ENCODE assay signal across 10 mouse cellular contexts in genomic region chr7:142656055-142656454, GRCm38 (mm10). TPM values are rescaled to one million over a fixed set of nuclear protein-coding genes. Genes with fewer than 3 reads are reported as not detected.
DNase-seq lines count a peak whose midpoint lies in the region; ATAC-seq lines count a peak whose summit lies in the region.
"Had no signal": no experiment of that assay in that cellular context is flagged by ENCODE, and none has a peak within 500 bp of the region (broad histone marks: within the 10 kb centered on the region; RNA-seq: fewer than 3 reads in every experiment).

No protein-coding gene starts in this region.

- H3K9me3 ChIP-seq in kidney, embryonic 16.5 days (ENCODE audit: low read length), result no peaks in the 10 kb centered on the region
- no peaks in the 10 kb centered on the region for H3K9me3 ChIP-seq in embryonic facial prominence, embryonic 15.5 days (replicated peaks)
- H3K9me3 ChIP-seq in intestine, embryonic 16.5 days (ENCODE audit: control insufficient read depth, low read length), result no peaks in the 10 kb centered on the region
- H3K9me3 ChIP-seq in neural tube, embryonic 15.5 days (replicated peaks), result no peaks in the 10 kb centered on the region
- H3K9me3 ChIP-seq: megakaryocyte, embryonic 14.5 days had no signal

- no peak for DNase-seq in kidney, postnatal 14 days
- no peak for DNase-seq in urinary bladder, postnatal 25 days (ENCODE audit: low spot score)
- no peak for DNase-seq in left cerebral cortex, adult 9 months (ENCODE audit: low spot score in 2 of 2)
- DNase-seq: cerebellum, postnatal 14 days; right cerebral cortex, postnatal 14 days had no signal

- H3K4me1 ChIP-seq in kidney, embryonic 16.5 days (ENCODE audit: insufficient read depth, low read length), result peaks cover 44% of the 10 kb centered on the region
- H3K4me1 ChIP-seq in embryonic facial prominence, embryonic 15.5 days, result peaks cover 49% of the 10 kb centered on the region
- peaks cover 17% of the 10 kb centered on the region for H3K4me1 ChIP-seq in intestine, embryonic 16.5 days (ENCODE audit: control insufficient read depth, insufficient read depth, low read length)
- H3K4me1 ChIP-seq in neural tube, embryonic 15.5 days, result peaks cover 30% of the 10 kb centered on the region

- WGBS in kidney, embryonic 16.5 days, result 28% methylated on average over 4 of the region's 4 CpGs
- WGBS in embryonic facial prominence, embryonic 15.5 days, result 48% methylated on average over 4 of the region's 4 CpGs
- WGBS in intestine, embryonic 16.5 days, result 26% methylated on average over 4 of the region's 4 CpGs
- WGBS in neural tube, embryonic 15.5 days, result 35% methylated on average over 4 of the region's 4 CpGs

- ATAC-seq in kidney, embryonic 16.5 days (ENCODE audit: low FRiP score, low TSS enrichment), result peak; percentile 40; the same call in 1 of the 2 replicates
- no peak; the same call in 1 of the 2 replicates for ATAC-seq in embryonic facial prominence, embryonic 15.5 days (ENCODE audit: insufficient number of reproducible peaks, low FRiP score, low TSS enrichment, low read depth)
- ATAC-seq in intestine, embryonic 16.5 days, result peak; percentile 39
- no peak for ATAC-seq in neural tube, embryonic 15.5 days (ENCODE audit: low FRiP score)

- H3K36me3 ChIP-seq in kidney, embryonic 16.5 days (ENCODE audit: insufficient read depth, low read length), result peaks cover 19% of the 10 kb centered on the region; the same call in 1 of the 2 replicates
- H3K36me3 ChIP-seq in embryonic facial prominence, embryonic 15.5 days, result peaks cover 22% of the 10 kb centered on the region; the same call in 1 of the 2 replicates
- no peaks in the 10 kb centered on the region; the same call in 1 of the 2 replicates for H3K36me3 ChIP-seq in intestine, embryonic 16.5 days (ENCODE audit: control insufficient read depth, insufficient read depth, low read length)
- H3K36me3 ChIP-seq in neural tube, embryonic 15.5 days, result no peaks in the 10 kb centered on the region

- peak overlapping the region; percentile 63 for H3K4me3 ChIP-seq in kidney, embryonic 16.5 days (ENCODE audit: low read length)
- H3K4me3 ChIP-seq in embryonic facial prominence, embryonic 15.5 days (replicated peaks), result peak overlapping the region; percentile 60
- H3K4me3 ChIP-seq in intestine, embryonic 16.5 days (ENCODE audit: low read length), result peak overlapping the region; percentile 52
- peak overlapping the region; percentile 26; the same call in 1 of the 2 replicates for H3K4me3 ChIP-seq in neural tube, embryonic 15.5 days (replicated peaks)
- H3K4me3 ChIP-seq: megakaryocyte, embryonic 14.5 days had no signal

- H3K27me3 ChIP-seq in kidney, embryonic 16.5 days (ENCODE audit: insufficient read depth, low read length), result peaks cover 78% of the 10 kb centered on the region
- peaks cover 70% of the 10 kb centered on the region for H3K27me3 ChIP-seq in embryonic facial prominence, embryonic 15.5 days
- H3K27me3 ChIP-seq in intestine, embryonic 16.5 days (replicated peaks; ENCODE audit: control insufficient read depth, insufficient read depth, low read length), result peaks cover 52% of the 10 kb centered on the region
- peaks cover 83% of the 10 kb centered on the region for H3K27me3 ChIP-seq in neural tube, embryonic 15.5 days (replicated peaks)

- peak overlapping the region; percentile 71; the same call in 1 of the 2 replicates for H3K9ac ChIP-seq in kidney, embryonic 16.5 days (replicated peaks; ENCODE audit: low read length)
- peak overlapping the region; percentile 31; the same call in 1 of the 2 replicates for H3K9ac ChIP-seq in embryonic facial prominence, embryonic 15.5 days
- H3K9ac ChIP-seq in intestine, embryonic 16.5 days (ENCODE audit: low read depth, low read length), result peak overlapping the region; percentile 63
- no peak overlapping the region for H3K9ac ChIP-seq in neural tube, embryonic 15.5 days (replicated peaks)

- H3K27ac ChIP-seq in kidney, embryonic 16.5 days (ENCODE audit: low read length), result no peak overlapping the region
- peak overlapping the region; percentile 55; the same call in 1 of the 2 replicates for H3K27ac ChIP-seq in embryonic facial prominence, embryonic 15.5 days (replicated peaks)
- H3K27ac ChIP-seq in intestine, embryonic 16.5 days (ENCODE audit: low read length), result peak overlapping the region; percentile 75
- H3K27ac ChIP-seq in neural tube, embryonic 15.5 days (replicated peaks), result no peak overlapping the region

- peak overlapping the region; percentile 65 for H3K4me2 ChIP-seq in kidney, embryonic 16.5 days (replicated peaks; ENCODE audit: low read depth, low read length)
- peak overlapping the region; percentile 71 for H3K4me2 ChIP-seq in embryonic facial prominence, embryonic 15.5 days (replicated peaks)
- H3K4me2 ChIP-seq in intestine, embryonic 16.5 days (ENCODE audit: low read depth, low read length), result peak overlapping the region; percentile 55
- peak overlapping the region; percentile 32 for H3K4me2 ChIP-seq in neural tube, embryonic 15.5 days

RNA-seq across cellular contexts. Expression of gene Igf2, which starts 10.6 kb away (rescaled TPM):
- polyA plus RNA-seq in kidney, embryonic 16.5 days (2015; fragmentation: Nextera tagmentation; extraction: Ambion mirVana), result 516 and 585 TPM in 2 replicates
- polyA plus RNA-seq in embryonic facial prominence, embryonic 15.5 days (2015; fragmentation: Nextera tagmentation; extraction: Ambion mirVana), result 970 and 1,114 TPM in 2 replicates
- polyA plus RNA-seq in intestine, embryonic 16.5 days (2015; fragmentation: Nextera tagmentation; extraction: Ambion mirVana), result 757 and 778 TPM in 2 replicates
- polyA plus RNA-seq in neural tube, embryonic 15.5 days (2015; fragmentation: Nextera tagmentation; extraction: Ambion mirVana), result 176 and 252 TPM in 2 replicates

RNA-seq across cellular contexts. Expression of gene Gm49394, which starts 13.7 kb away (rescaled TPM):
- polyA plus RNA-seq in kidney, embryonic 16.5 days (2015; fragmentation: Nextera tagmentation; extraction: Ambion mirVana), result 0.07 TPM in 1 of 2 replicates, not detected in the other
- polyA plus RNA-seq in embryonic facial prominence, embryonic 15.5 days (2015; fragmentation: Nextera tagmentation; extraction: Ambion mirVana), result 0.25 and 0.80 TPM in 2 replicates
- 1.1 and 1.9 TPM in 2 replicates for polyA plus RNA-seq in intestine, embryonic 16.5 days (2015; fragmentation: Nextera tagmentation; extraction: Ambion mirVana)
- polyA plus RNA-seq in neural tube, embryonic 15.5 days (2015; fragmentation: Nextera tagmentation; extraction: Ambion mirVana), result 0.22 TPM in 1 of 2 replicates, not detected in the other

Comparison
In these comparisons a context has a peak if more than half of its experiments do, and no peak if none do; other contexts are left out.
1. ATAC-seq: peak in kidney, embryonic 16.5 days (single experiment) and intestine, embryonic 16.5 days (single experiment); none in embryonic facial prominence, embryonic 15.5 days (single experiment) and neural tube, embryonic 15.5 days (single experiment).
2. H3K27ac ChIP-seq: peak in embryonic facial prominence, embryonic 15.5 days (single experiment) and intestine, embryonic 16.5 days (single experiment); none in kidney, embryonic 16.5 days (single experiment) and neural tube, embryonic 15.5 days (single experiment).
3. Peak in every context shown above with its lines, with median percentiles within 50 percentile points of each other: H3K4me2 ChIP-seq and H3K4me3 ChIP-seq.